Mouse (Mus musculus): Measurements from ENCODE around the gene Epb41l4b.

Gene Epb41l4b

GRCm38 (mm10) chr4:57113472-57114216, 29.6 kb downstream of the Epb41l4b start:
- no peak for DNase-seq

- DNase-seq: no peak
These were observed 31.2 kb downstream of the Epb41l4b start for GRCm38 (mm10) chr4:57111992-57112540.

- DNase-seq: no peak
These were observed 31.8 kb downstream of the Epb41l4b start for GRCm38 (mm10) chr4:57111411-57111810.

GRCm38 (mm10) chr4:57109543-57109942, 33.7 kb downstream of the Epb41l4b start:
- no peak for DNase-seq

GRCm38 (mm10) chr4:57105339-57105738, 37.9 kb downstream of the Epb41l4b start:
- no peak for DNase-seq

GRCm38 (mm10) chr4:57103830-57104229, 39.4 kb downstream of the Epb41l4b start:
- no peak for DNase-seq

- no peak for DNase-seq
These were observed 42.1 kb downstream of the Epb41l4b start for GRCm38 (mm10) chr4:57101095-57101494.

GRCm38 (mm10) chr4:57097411-57097810, 45.8 kb downstream of the Epb41l4b start:
- DNase-seq: peak; percentile 34

- no peak for DNase-seq
These were observed 47.7 kb downstream of the Epb41l4b start for GRCm38 (mm10) chr4:57095569-57095968.

GRCm38 (mm10) chr4:57091363-57091762, 51.9 kb downstream of the Epb41l4b start:
- DNase-seq: no peak

GRCm38 (mm10) chr4:57088301-57088700, 54.9 kb downstream of the Epb41l4b start:
- DNase-seq: no peak

- DNase-seq: no peak
These were observed 57.4 kb downstream of the Epb41l4b start for GRCm38 (mm10) chr4:57085750-57086400.

GRCm38 (mm10) chr4:57083653-57084052, 59.6 kb downstream of the Epb41l4b start:
- DNase-seq: no peak

GRCm38 (mm10) chr4:57082775-57083428, 60.3 kb downstream of the Epb41l4b start:
- DNase-seq: no peak

GRCm38 (mm10) chr4:57081463-57081862, 61.8 kb downstream of the Epb41l4b start:
- no peak for DNase-seq

- no peak for DNase-seq
These were observed 69.4 kb downstream of the Epb41l4b start for GRCm38 (mm10) chr4:57073843-57074242.

GRCm38 (mm10) chr4:57073174-57073573, 70.1 kb downstream of the Epb41l4b start:
- DNase-seq: no peak

- DNase-seq: no peak
These were observed 72.6 kb downstream of the Epb41l4b start for GRCm38 (mm10) chr4:57070640-57071039.

- no peak for DNase-seq
These were observed 74.8 kb downstream of the Epb41l4b start for GRCm38 (mm10) chr4:57068397-57068796.

GRCm38 (mm10) chr4:57067801-57068200, 75.4 kb downstream of the Epb41l4b start:
- no peak for DNase-seq

GRCm38 (mm10) chr4:57066936-57067335, 76.3 kb downstream of the Epb41l4b start:
- no peak for DNase-seq

GRCm38 (mm10) chr4:57065273-57065672, 78.0 kb downstream of the Epb41l4b start:
- peak; percentile 78 for DNase-seq

- DNase-seq: no peak
These were observed 78.4 kb downstream of the Epb41l4b start for GRCm38 (mm10) chr4:57064830-57065229.

Data from cerebellum, adult 11 months (tissue).